Mouse (Mus musculus) adrenal gland, adult (tissue): ENCODE results near the gene Nmur1.

Experiments used
- DNase-seq, 2 experiments: peaks; one replicate each; pipeline ENCODE4 v3.0.0; 2022 to 2023; ENCODE audit warnings: low spot score in 1 of 2; ENCODE audit not compliant: inconsistent age in 2 of 2

The Nmur1 gene

DNA sequence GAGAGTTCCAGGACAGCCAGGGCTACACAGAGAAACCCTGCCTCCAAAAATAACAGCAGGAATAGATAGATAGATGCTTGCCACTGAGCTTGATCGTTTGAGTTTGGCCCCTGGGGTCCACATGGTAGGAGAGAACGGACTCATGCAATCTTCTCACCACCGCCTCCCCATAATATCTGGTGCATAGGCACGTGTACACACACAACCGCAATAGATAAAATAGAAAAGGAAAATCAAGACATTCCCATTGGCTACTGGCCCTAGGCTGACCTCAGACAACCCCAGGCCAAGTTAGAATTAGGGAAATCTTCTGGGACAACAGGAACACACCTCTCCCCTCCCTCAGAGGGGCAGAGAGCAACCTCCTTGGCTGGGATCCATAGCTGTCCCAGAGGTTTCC lies 11.3 kb downstream of the Nmur1 start:
- no peak for DNase-seq

DNA sequence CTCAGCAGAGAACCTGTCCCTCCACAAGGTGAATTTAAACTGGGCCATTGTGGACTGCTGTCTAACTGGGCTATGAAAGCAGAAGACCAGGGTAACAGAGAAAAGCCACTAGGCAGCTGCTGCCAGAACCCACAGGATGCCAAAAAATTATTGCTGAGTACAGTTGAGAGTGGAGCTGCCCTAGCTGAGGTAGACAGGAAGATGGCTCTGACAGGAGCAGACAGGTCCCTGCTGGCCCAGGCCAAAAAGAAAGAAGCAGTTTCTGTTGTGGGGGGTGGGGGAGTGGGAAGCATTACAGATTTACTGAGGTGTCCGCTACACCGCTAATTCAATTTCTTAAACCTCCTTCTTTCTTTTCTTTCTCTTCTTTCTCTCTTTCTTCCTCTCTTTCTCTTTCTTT lies 16.6 kb downstream of the Nmur1 start:
- DNase-seq = no peak

GRCm38 (mm10) chr1:86408515-86408914 lies 17.5 kb downstream of the Nmur1 start:
- no peak for DNase-seq

DNA sequence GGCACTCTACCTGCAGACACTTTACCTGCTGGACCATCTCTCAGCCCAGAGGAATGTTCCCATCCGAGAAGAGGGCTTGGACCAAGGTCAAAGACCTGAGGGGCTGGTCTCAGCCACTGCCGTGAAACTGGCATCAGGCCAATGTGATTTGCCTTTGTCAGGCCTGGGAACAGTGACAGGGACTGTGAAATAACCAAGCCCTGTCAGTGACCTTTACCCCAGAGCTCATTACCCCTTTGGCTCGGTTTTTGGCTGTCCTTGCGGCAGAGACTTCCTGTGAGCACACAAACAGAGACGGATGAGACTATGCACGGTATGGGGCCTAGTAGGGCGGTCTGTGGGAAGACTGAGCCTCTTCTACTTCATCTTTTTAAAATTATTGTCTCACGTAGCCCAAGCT lies 19.1 kb downstream of the Nmur1 start:
- DNase-seq = peak; percentile 38 to 70

DNA sequence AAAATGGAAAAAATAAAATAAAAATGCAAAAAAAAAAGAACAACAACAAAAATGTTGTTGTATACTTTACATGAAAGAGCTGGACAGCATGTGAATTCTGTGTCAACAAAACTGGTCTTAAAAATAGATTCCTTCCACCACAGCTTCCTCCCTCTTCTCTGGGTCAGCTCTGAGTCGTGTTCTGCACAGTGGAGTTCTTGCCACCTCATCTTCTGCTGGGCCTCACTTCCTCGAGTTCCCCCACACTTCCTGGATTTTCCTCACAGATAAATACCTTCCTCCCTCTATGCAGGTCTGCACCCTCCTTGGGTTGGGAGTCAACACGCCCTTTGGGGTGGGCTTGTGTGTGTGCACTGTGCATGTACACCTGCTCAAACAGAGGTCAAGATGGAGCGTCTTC lies 19.7 kb downstream of the Nmur1 start:
- no peak for DNase-seq

- no peak for DNase-seq
Observed at GRCm38 (mm10) chr1:86404834-86405233, 21.2 kb downstream of the Nmur1 start.

GRCm38 (mm10) chr1:86400096-86400754 lies 25.8 kb downstream of the Nmur1 start:
- DNase-seq = no peak

- no peak for DNase-seq
Observed at GRCm38 (mm10) chr1:86399322-86399721, 26.7 kb downstream of the Nmur1 start.

- no peak for DNase-seq
Observed at GRCm38 (mm10) chr1:86398222-86398621, 27.8 kb downstream of the Nmur1 start.

GRCm38 (mm10) chr1:86397621-86398020 lies 28.4 kb downstream of the Nmur1 start:
- DNase-seq = no peak

- no peak for DNase-seq
Observed at GRCm38 (mm10) chr1:86395897-86396296, 30.1 kb downstream of the Nmur1 start.

DNA sequence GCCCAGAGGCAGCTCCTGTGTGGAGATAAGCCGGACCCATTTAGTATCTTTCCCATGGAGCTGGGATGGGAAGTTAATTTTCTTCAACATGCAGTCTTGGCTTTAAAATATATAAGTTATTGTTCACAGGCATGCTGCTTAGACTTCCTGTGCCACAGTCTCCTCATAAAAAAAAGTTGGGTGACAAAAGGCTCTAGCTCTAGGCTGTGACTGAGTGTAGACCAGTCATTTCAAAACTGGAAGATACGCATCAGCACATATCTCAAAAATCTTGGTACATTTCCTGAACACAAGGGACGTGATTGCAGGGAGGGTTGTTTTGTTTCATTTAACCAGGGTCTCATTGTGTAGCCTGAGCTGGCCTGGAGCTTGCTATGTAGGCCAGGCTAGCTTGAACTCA lies 31.8 kb downstream of the Nmur1 start:
- DNase-seq = no peak

- no peak for DNase-seq
Observed at GRCm38 (mm10) chr1:86393219-86393618, 32.8 kb downstream of the Nmur1 start.

GRCm38 (mm10) chr1:86391425-86391824 lies 34.6 kb downstream of the Nmur1 start:
- DNase-seq = peak in 1 of 2 experiments; percentile 51

- peak; percentile 59 to 88 for DNase-seq
Observed at GRCm38 (mm10) chr1:86389230-86389629, 36.8 kb downstream of the Nmur1 start.

- peak; percentile 68 to 92 for DNase-seq
Observed at GRCm38 (mm10) chr1:86381027-86381426, 45.0 kb downstream of the Nmur1 start.

DNA sequence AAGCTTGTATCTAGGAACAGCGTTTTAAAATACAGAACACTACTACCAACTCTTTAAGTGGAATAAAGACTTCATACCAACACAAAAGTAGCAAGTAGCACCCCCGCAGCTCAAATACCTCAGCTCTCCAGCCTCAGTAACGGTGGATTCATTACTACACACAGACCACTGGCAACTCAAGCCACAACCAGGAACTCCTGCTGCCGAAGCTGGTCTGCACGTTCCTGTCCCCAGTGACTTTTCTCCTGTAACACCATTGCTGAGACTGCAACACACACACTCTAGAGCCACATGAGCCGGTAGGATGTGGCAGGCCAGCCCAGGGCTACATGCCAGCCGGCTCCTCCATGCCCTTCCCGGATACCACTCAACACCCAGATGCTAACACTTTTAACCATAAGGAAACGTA lies 46.9 kb downstream of the Nmur1 start:
- no peak for DNase-seq

- no peak for DNase-seq
Observed at GRCm38 (mm10) chr1:86378662-86379061, 47.4 kb downstream of the Nmur1 start.

GRCm38 (mm10) chr1:86376354-86376753 lies 49.7 kb downstream of the Nmur1 start:
- DNase-seq = peak in 1 of 2 experiments; percentile 73

- peak; percentile 65 to 86 for DNase-seq
Observed at GRCm38 (mm10) chr1:86371997-86372396, 54.0 kb downstream of the Nmur1 start.

DNA sequence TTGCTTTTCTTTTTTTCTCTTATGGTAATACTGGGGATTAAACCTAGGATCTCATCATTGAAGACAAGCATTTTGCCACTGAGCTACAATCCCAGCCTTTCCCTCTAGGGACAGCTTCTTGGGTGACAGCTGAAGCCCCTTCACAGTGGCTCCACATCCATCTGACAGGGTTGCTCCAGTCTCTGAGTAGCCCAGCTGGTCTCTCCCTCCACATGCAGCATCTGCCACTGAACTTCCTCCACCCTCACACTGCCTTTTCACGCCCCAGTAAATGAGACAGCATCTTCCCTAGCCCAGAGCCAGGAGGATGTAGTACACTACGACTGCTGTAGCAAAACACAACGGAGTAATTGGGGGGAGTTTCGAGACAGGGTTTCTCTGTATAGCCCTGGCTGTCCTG lies 57.9 kb downstream of the Nmur1 start:
- no peak for DNase-seq

- peak in 1 of 2 experiments; percentile 53 for DNase-seq
Observed at GRCm38 (mm10) chr1:86363671-86364070, 62.4 kb downstream of the Nmur1 start.
